Mouse (Mus musculus) liver, embryonic 14.5 days (tissue): ENCODE results near the gene Itpr1.

Source experiments
- CTCF ChIP-seq: IDR thresholded peaks from 2 replicates; pipeline ENCODE4 v1.5.1; 2016; ENCODE audit warnings: antibody characterized with exemption, low read depth, control low read depth
- EP300 ChIP-seq: IDR thresholded peaks from 2 replicates; pipeline ENCODE4 v1.6.1; 2016; ENCODE audit warnings: antibody characterized with exemption, low read depth

DNA sequence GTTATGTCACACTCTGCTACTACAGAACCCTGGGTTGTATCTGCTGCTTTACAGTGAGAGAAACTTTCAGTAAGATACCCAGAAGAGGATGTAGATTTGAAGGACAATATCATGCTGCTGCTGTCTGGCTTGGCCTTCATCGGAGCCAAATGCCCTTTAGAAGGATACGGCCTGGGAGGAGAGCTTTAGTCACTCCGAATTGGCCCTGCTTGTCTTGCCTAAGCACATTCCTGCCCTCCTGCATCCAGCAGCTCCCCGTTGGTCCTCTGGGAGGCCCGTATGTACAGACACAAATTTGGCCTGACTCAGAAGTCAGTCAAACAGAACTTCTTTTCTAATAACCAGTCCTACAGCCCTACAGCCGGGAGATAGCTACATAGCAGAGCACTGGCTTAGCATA is 21.6 kb downstream of the Itpr1 start:
- TF ChIP-seq EP300: no peak
- no peak for TF ChIP-seq CTCF
